Mouse (Mus musculus) olfactory bulb, adult 2 months (tissue): ENCODE results near the gene Nosip. TPM values are rescaled to one million over a fixed set of nuclear protein-coding genes. Genes with fewer than 3 reads are reported as not detected.

Source experiments
- H3K27ac ChIP-seq: fragments of 200-500 bp; 2 replicates; pipeline ENCODE4 v1.5.1; 2012; ENCODE audit warnings: low read depth, low read length; ENCODE audit not compliant: insufficient read depth
- H3K4me1 ChIP-seq: fragments of 200-500 bp; 2 replicates; pipeline ENCODE4 v1.6.1; 2012; ENCODE audit warnings: low read length; ENCODE audit not compliant: control insufficient read depth, insufficient read depth
- H3K4me3 ChIP-seq: fragments of 200-500 bp; 2 replicates; pipeline ENCODE4 v1.5.1; 2012; ENCODE audit warnings: mild to moderate bottlenecking, low read depth, low read length, moderate library complexity; ENCODE audit not compliant: insufficient read depth
- CTCF ChIP-seq: fragments of 200-500 bp; IDR thresholded peaks from 2 replicates; pipeline ENCODE4 v1.5.1; 2012; ENCODE audit warnings: low read depth, mild to moderate bottlenecking, low read length, moderate library complexity; ENCODE audit not compliant: insufficient read depth
- POLR2A ChIP-seq: fragments of 200-500 bp; IDR thresholded peaks from 2 replicates; pipeline ENCODE4 v1.6.1; 2012; ENCODE audit warnings: mild to moderate bottlenecking, low read depth, low read length, moderate library complexity; ENCODE audit not compliant: insufficient read depth
- WGBS: fragments of 180-500 bp; shearing (Covaris S2); methylation state at CpG from one replicate; pipeline ENCODE4 v1.1.7; 2018; 5-methylcytosine and 5-hydroxymethylcytosine counted together
- polyA plus RNA-seq: library from polyadenylated mRNA; stranded (reverse); fragments of >200 nt; gene quantifications from 2 replicates; pipeline ENCODE4 v1.2.4, GENCODE M21; 2012; ENCODE audit warnings: low replicate concordance; ENCODE audit not compliant: missing spikeins, insufficient read depth, insufficient read length

Nosip gene
- polyA plus RNA-seq, 1 experiment, result not detected

GRCm38 (mm10) chr7:45053117-45053930 is 8.9 kb upstream of the Nosip start:
- no peak for TF ChIP-seq CTCF
- TF ChIP-seq POLR2A, result peak; percentile 50
- Histone ChIP-seq H3K27ac (peak overlapping the region; percentile 95), H3K4me3 (peak overlapping the region; percentile 95), H3K4me1 (peaks cover 29% of the 10 kb centered on the region)
- WGBS, result under 1% methylated on average over 52 of the region's 59 CpGs

GRCm38 (mm10) chr7:45053931-45054510 is 8.2 kb upstream of the Nosip start:
- under 1% methylated on average over 33 of the region's 33 CpGs for WGBS
- Histone ChIP-seq H3K27ac (peak overlapping the region; percentile 88), H3K4me1 (peaks cover 34% of the 10 kb centered on the region), H3K4me3 (peak overlapping the region; percentile 95)
- no peak for TF ChIP-seq CTCF
- peak; percentile 68 for TF ChIP-seq POLR2A

- TF ChIP-seq POLR2A (no peak), CTCF (no peak)
- Histone ChIP-seq H3K4me1 (peaks cover 21% of the 10 kb centered on the region), H3K4me3 (no peak overlapping the region), H3K27ac (no peak overlapping the region)
- 74% methylated on average over 14 of the region's 14 CpGs for WGBS
Observed at GRCm38 (mm10) chr7:45056329-45056971, 5.8 kb upstream of the Nosip start.

GRCm38 (mm10) chr7:45056972-45057348 is 5.3 kb upstream of the Nosip start:
- Histone ChIP-seq H3K27ac (no peak overlapping the region), H3K4me3 (no peak overlapping the region), H3K4me1 (peaks cover 19% of the 10 kb centered on the region)
- TF ChIP-seq POLR2A (no peak), CTCF (no peak)

- no peak overlapping the region for H3K4me3 ChIP-seq
- no peak overlapping the region for H3K27ac ChIP-seq
- H3K4me1 ChIP-seq, result peaks cover 16% of the 10 kb centered on the region
- TF ChIP-seq POLR2A, result no peak
- TF ChIP-seq CTCF, result no peak
- 77% methylated on average over 10 of the region's 10 CpGs for WGBS
Observed at GRCm38 (mm10) chr7:45058607-45059571, 3.3 kb upstream of the Nosip start.

DNA sequence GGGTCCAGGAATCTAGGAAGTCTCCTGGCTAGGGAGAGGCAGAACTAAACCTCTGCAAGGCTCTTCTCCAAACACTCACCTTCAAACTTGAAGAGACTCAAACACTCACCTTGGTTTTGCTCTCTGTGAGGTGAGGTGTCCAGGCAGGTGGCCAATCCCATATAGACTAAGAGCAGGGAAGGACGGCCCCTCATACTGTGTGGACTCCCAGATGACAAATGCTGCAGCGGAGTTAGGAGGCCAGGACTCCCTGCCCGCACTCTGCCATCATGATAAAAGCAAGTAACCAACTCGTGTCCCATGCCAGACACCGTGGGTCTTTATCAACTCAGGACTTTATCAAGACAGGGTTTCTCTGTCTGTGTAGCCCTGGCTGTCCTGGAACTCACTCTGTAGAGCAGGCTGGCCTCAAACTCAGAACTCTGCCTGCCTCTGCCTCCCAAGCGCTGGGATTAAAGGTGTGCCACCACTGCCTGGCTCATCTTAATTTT is 1.6 kb upstream of the Nosip start:
- Histone ChIP-seq H3K4me1 (peaks cover 15% of the 10 kb centered on the region), H3K27ac (no peak overlapping the region), H3K4me3 (no peak overlapping the region)
- TF ChIP-seq CTCF (no peak), POLR2A (no peak)
- 91% methylated on average over 6 of the region's 6 CpGs for WGBS

DNA sequence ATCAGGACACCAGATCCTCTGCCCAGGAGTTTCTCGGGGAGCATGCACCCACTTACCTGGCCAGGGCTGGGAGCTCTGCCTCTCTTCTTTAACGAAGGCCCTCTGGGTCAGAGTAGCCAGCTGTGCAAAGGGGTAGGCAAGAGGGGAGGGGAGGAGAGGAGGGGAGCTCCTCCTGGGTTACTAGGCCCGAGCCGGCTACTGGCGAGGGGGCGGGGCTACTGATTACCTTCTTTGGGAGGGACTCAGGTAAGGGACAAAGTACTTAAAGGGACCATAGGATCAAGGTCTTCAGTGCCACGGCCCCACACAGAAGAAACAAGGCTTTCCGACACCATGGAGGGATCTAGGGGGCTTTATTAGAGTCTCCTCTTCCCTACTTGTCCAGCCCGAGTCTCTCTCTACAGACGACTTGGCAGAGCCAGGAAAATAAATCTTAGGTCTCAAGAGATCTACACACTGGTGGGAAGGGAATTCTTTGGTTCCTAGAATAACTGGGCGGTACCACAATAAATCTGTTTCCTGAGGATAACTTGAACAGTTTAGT is 625 bp upstream of the Nosip start:
- H3K27ac ChIP-seq, result no peak overlapping the region
- TF ChIP-seq CTCF (no peak), POLR2A (no peak)
- H3K4me3 ChIP-seq, result no peak overlapping the region
- 18% methylated on average over 11 of the region's 11 CpGs for WGBS
- peaks cover 15% of the 10 kb centered on the region for H3K4me1 ChIP-seq
